Mouse (Mus musculus) stomach, postnatal 0 days (tissue): ENCODE measurements around the gene Terf2. TPM values are rescaled to one million over a fixed set of nuclear protein-coding genes. Genes with fewer than 3 reads are reported as not detected.

Experiments used
- ATAC-seq: fragments of 200-750 bp; cut with Nextera tagmentation; 2 replicates; pipeline ENCODE4 v1.8.0; 2017; ENCODE audit not compliant: low FRiP score, low TSS enrichment
- DNase-seq: peaks from one replicate; pipeline ENCODE4 v3.0.0-alpha.2; 2016; ENCODE audit warnings: low spot score
- H3K27ac ChIP-seq: fragments of 300-500 bp; sonication (generic); replicated peaks from 2 replicates; pipeline ENCODE4 v1.5.1; 2014; ENCODE audit warnings: mild to moderate bottlenecking, control low read depth
- H3K27me3 ChIP-seq: fragments of 300-500 bp; sonication (generic); 2 replicates; pipeline ENCODE4 v1.6.1; 2014; ENCODE audit warnings: low read length; ENCODE audit not compliant: control insufficient read depth, insufficient read depth
- H3K36me3 ChIP-seq: fragments of 300-500 bp; sonication (generic); 2 replicates; pipeline ENCODE4 v1.6.1; 2014; ENCODE audit warnings: low read length, mixed read lengths; ENCODE audit not compliant: control insufficient read depth, insufficient read depth
- H3K4me1 ChIP-seq: fragments of 300-500 bp; sonication (generic); replicated peaks from 2 replicates; pipeline ENCODE4 v1.6.1; 2014; ENCODE audit warnings: antibody characterized with exemption; ENCODE audit not compliant: control insufficient read depth, insufficient read depth
- H3K4me2 ChIP-seq: fragments of 300-500 bp; sonication (generic); replicated peaks from 2 replicates; pipeline ENCODE4 v1.6.1; 2014; ENCODE audit warnings: low read depth, mild to moderate bottlenecking, control low read depth, moderate library complexity
- H3K4me3 ChIP-seq: fragments of 300-500 bp; sonication (generic); 2 replicates; pipeline ENCODE4 v1.5.1; 2014; ENCODE audit warnings: low read depth, low read length, control low read depth
- H3K9ac ChIP-seq: fragments of 300-500 bp; sonication (generic); 2 replicates; pipeline ENCODE4 v1.6.1; 2014; ENCODE audit warnings: mild to moderate bottlenecking, low read length, control low read depth, mixed read lengths
- H3K9me3 ChIP-seq: fragments of 300-500 bp; sonication (generic); 2 replicates; pipeline ENCODE4 v1.6.1; 2016; ENCODE audit warnings: low read length; ENCODE audit not compliant: control insufficient read depth
- CTCF ChIP-seq: IDR thresholded peaks from 2 replicates; pipeline ENCODE4 v1.5.1; 2016; ENCODE audit warnings: antibody characterized with exemption, low read depth, mild to moderate bottlenecking, moderate library complexity
- EP300 ChIP-seq: optimal IDR thresholded peaks from 2 replicates; pipeline ENCODE3; 2016; ENCODE audit warnings: antibody characterized with exemption
- WGBS: fragments of 180-500 bp; shearing (Covaris S2); extraction: QIAGEN DNeasy Blood & Tissue Kit; methylation state at CpG from one replicate; pipeline ENCODE4 v1.1.7; 2014; 5-methylcytosine and 5-hydroxymethylcytosine counted together
- polyA plus RNA-seq: library from polyadenylated mRNA; unstranded; fragments of >200 nt; fragmentation: Nextera tagmentation; extraction: Ambion mirVana; gene quantifications from 2 replicates; pipeline ENCODE4 v1.2.1, GENCODE M21; 2015

The Terf2 gene
- polyA plus RNA-seq, 1 experiment from 2014 or later = 12.7 TPM

DNA sequence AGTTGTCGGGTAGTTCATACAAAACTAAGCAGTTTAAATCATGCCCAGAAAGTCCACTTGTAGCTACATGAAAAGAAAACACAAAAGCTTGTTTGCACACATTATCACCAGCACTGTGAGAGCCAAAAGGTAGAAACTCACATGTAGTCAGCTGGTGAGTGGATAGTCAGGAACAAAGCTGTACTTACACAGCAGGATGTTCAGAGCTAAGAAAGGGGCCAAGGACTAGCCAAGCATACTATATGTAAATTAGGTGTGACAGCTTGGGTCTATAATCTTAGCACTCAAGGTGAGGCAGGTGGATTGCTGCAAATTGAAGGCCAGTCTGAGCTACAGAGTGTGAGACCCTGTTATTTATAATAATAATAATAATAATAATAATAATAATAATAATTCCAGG is 33.7 kb downstream of the Terf2 start:
- ATAC-seq (peak; percentile 61; the same call in 1 of the 2 replicates), DNase-seq (no peak)
- 45% methylated on average over 1 of the region's 1 CpGs for WGBS
- Histone ChIP-seq H3K9me3 (no peaks in the 10 kb centered on the region), H3K4me1 (no peaks in the 10 kb centered on the region), H3K9ac (no peak overlapping the region), H3K27ac (no peak overlapping the region), H3K4me2 (no peak overlapping the region), H3K4me3 (no peak overlapping the region), H3K36me3 (peaks cover 4% of the 10 kb centered on the region; the same call in 1 of the 2 replicates), H3K27me3 (no peaks in the 10 kb centered on the region)
- TF ChIP-seq CTCF (no peak), EP300 (no peak)

- ATAC-seq = peak; percentile 70
- H3K27ac ChIP-seq = peak overlapping the region; percentile 67
- peaks cover 13% of the 10 kb centered on the region; the same call in 1 of the 2 replicates for H3K36me3 ChIP-seq
- H3K27me3 ChIP-seq = no peaks in the 10 kb centered on the region
- WGBS = under 1% methylated on average over 33 of the region's 33 CpGs
- 0 out of 2 replicates have a peak, but pooled peaks cover 2% of the 10 kb centered on the region for H3K4me1 ChIP-seq
- TF ChIP-seq CTCF (0 out of 2 replicates have a peak, but pooled peaks have one; percentile 22), EP300 (no peak)
- H3K9me3 ChIP-seq = no peaks in the 10 kb centered on the region
- peak overlapping the region; percentile 85 for H3K9ac ChIP-seq
- peak overlapping the region; percentile 96 for H3K4me3 ChIP-seq
- peak overlapping the region; percentile 90 for H3K4me2 ChIP-seq
- DNase-seq = no peak
Observed at GRCm38 (mm10) chr8:107056973-107057369, 39.4 kb downstream of the Terf2 start.

GRCm38 (mm10) chr8:107056076-107056972 is 40.0 kb downstream of the Terf2 start, which contains the start of the genes Cog8 and Nip7:
TSS of gene Cog8 (minus strand) at chr8:107056689.
TSS of gene Nip7 (plus strand) at chr8:107056877.
- Histone ChIP-seq H3K4me2 (peak within 1 kb of the TSS; percentile 90), H3K9me3 (no peaks in the 10 kb centered on the region), H3K4me3 (peak within 1 kb of the TSS; percentile 96), H3K27ac (peak within 1 kb of the TSS; percentile 90), H3K27me3 (no peaks in the 10 kb centered on the region), H3K4me1 (0 out of 2 replicates have a peak, but pooled peaks cover 2% of the 10 kb centered on the region), H3K9ac (peak within 1 kb of the TSS; percentile 94), H3K36me3 (peaks cover 16% of the 10 kb centered on the region; the same call in 1 of the 2 replicates)
- TF ChIP-seq EP300 (no peak), CTCF (no peak)
- DNase-seq = peak; percentile 97
- ATAC-seq = peak; percentile 96
- WGBS = under 1% methylated on average over 87 of the region's 88 CpGs

- no peak for DNase-seq
- 93% methylated on average over 8 of the region's 8 CpGs for WGBS
- TF ChIP-seq CTCF = no peak
- TF ChIP-seq EP300 = no peak
- Histone ChIP-seq H3K27ac (no peak overlapping the region), H3K4me2 (no peak overlapping the region), H3K4me1 (0 out of 2 replicates have a peak, but pooled peaks cover 2% of the 10 kb centered on the region), H3K9ac (no peak overlapping the region), H3K27me3 (no peaks in the 10 kb centered on the region), H3K4me3 (no peak overlapping the region), H3K36me3 (peaks cover 13% of the 10 kb centered on the region; the same call in 1 of the 2 replicates), H3K9me3 (no peaks in the 10 kb centered on the region)
- ATAC-seq = no peak
Observed at GRCm38 (mm10) chr8:107052046-107052445, 44.3 kb downstream of the Terf2 start.

- ATAC-seq (no peak), DNase-seq (no peak)
- H3K27me3 ChIP-seq = no peaks in the 10 kb centered on the region
- TF ChIP-seq EP300 = no peak
- TF ChIP-seq CTCF = no peak
- H3K4me1 ChIP-seq = no peaks in the 10 kb centered on the region
- peak overlapping the region; percentile 89; the same call in 1 of the 2 replicates for H3K4me3 ChIP-seq
- H3K36me3 ChIP-seq = peaks cover 20% of the 10 kb centered on the region; the same call in 1 of the 2 replicates
- no peaks in the 10 kb centered on the region for H3K9me3 ChIP-seq
- no peak overlapping the region for H3K9ac ChIP-seq
- peak overlapping the region; percentile 88 for H3K4me2 ChIP-seq
- H3K27ac ChIP-seq = no peak overlapping the region
- 96% methylated on average over 4 of the region's 4 CpGs for WGBS
Observed at GRCm38 (mm10) chr8:107049480-107049879, 46.9 kb downstream of the Terf2 start.
